Mouse (Mus musculus): ENCODE data around the gene Flot2. TPM values are rescaled to one million over a fixed set of nuclear protein-coding genes. Genes with fewer than 3 reads are reported as not detected.
"Not testable (repeated sequence)": the region's sequence is repeated elsewhere in the genome, so short reads cannot be mapped to it uniquely, and the experiment has no call there.

Flot2 gene
- polyA plus RNA-seq, 1 experiment from 2014 or later, result 104 TPM

- H3K9me3 ChIP-seq, result no peaks in the 10 kb centered on the region
- 95% methylated on average over 23 of the region's 23 CpGs for WGBS
- H3K4me2 ChIP-seq, result 0 out of 2 replicates have a peak overlapping the region, but pooled peaks have one; percentile 12
- H3K4me1 ChIP-seq (replicated peaks), result peaks cover 53% of the 10 kb centered on the region
- no peaks in the 10 kb centered on the region for H3K27me3 ChIP-seq
- peaks cover 26% of the 10 kb centered on the region for H3K36me3 ChIP-seq
- no peak for ATAC-seq (ENCODE audit: low read depth)
- no peak overlapping the region for H3K9ac ChIP-seq
- H3K27ac ChIP-seq (replicated peaks), result no peak overlapping the region
- no peak overlapping the region for H3K4me3 ChIP-seq
These were observed 3.7 kb upstream of the Flot2 start for GRCm38 (mm10) chr11:78033931-78034617.

DNA sequence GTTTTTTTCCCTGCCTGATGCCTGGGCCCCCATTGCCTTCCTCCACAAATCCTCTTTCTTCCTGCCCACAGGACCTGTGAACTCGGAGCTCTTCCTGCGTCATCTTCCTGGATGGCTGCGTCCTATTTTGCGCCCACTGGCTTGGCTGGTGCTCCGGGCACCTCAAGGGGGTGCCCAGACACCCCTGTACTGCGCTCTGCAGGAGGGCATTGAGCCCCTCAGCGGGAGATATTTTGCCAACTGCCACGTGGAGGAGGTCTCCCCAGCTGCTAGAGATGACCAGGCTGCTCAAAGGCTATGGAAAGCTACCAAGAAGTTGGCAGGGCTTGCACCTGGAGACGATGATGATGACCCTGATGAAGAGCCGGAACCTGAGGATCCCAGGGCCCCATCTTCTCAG, 940 bp upstream of the Flot2 start:
- Histone ChIP-seq H3K27ac (replicated peaks) (no peak overlapping the region), H3K4me3 (no peak overlapping the region), H3K36me3 (peaks cover 28% of the 10 kb centered on the region), H3K4me2 (no peak overlapping the region), H3K9ac (no peak overlapping the region), H3K9me3 (no peaks in the 10 kb centered on the region), H3K27me3 (no peaks in the 10 kb centered on the region), H3K4me1 (replicated peaks) (peaks cover 47% of the 10 kb centered on the region)
- ATAC-seq (ENCODE audit: low read depth), result no peak
- 88% methylated on average over 10 of the region's 10 CpGs for WGBS

- H3K9me3 ChIP-seq, result no peaks in the 10 kb centered on the region
- H3K4me1 ChIP-seq (replicated peaks), result peaks cover 32% of the 10 kb centered on the region
- H3K36me3 ChIP-seq, result peaks cover 24% of the 10 kb centered on the region; the same call in 1 of the 2 replicates
- no peak overlapping the region for H3K4me3 ChIP-seq
- WGBS, result 70% methylated on average over 2 of the region's 2 CpGs
- H3K27me3 ChIP-seq, result no peaks in the 10 kb centered on the region
- no peak overlapping the region for H3K9ac ChIP-seq
- no peak overlapping the region for H3K4me2 ChIP-seq
- H3K27ac ChIP-seq (replicated peaks), result no peak overlapping the region
- no peak for ATAC-seq (ENCODE audit: low read depth)
These were observed 3.1 kb downstream of the Flot2 start for GRCm38 (mm10) chr11:78040878-78041277.

- not testable (repeated sequence) for H3K27ac ChIP-seq (replicated peaks); H3K9me3 ChIP-seq; H3K9ac ChIP-seq; H3K27me3 ChIP-seq; ATAC-seq (ENCODE audit: low read depth); H3K4me3 ChIP-seq; H3K4me2 ChIP-seq
- peaks cover 25% of the 10 kb centered on the region for H3K4me1 ChIP-seq (replicated peaks)
- 93% methylated on average over 4 of the region's 4 CpGs for WGBS
- H3K36me3 ChIP-seq, result peaks cover 24% of the 10 kb centered on the region
These were observed 4.6 kb downstream of the Flot2 start for GRCm38 (mm10) chr11:78042290-78042870.

GRCm38 (mm10) chr11:78044758-78045251, 7.1 kb downstream of the Flot2 start:
- H3K4me3 ChIP-seq, result no peak overlapping the region

DNA sequence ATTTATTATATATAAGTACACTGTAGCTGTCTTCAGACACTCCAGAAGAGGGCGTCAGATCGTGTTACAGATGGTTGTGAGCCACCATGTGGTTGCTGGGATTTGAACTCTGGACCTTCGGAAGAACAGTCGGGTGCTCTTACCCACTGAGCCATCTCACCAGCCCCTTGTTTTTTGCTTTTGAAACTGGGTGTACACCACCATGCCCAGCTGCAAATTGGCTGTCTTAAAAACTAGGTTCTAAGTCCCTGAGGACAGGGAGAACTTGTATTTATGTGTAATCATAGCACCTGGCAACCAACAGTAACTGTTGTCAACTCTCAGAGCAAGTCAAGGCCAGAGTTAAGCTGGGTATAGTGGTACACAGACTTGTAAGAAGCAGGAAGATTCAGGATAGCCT, 10.9 kb downstream of the Flot2 start:
- H3K9me3 ChIP-seq; H3K27me3 ChIP-seq; ATAC-seq (ENCODE audit: low read depth); H3K4me3 ChIP-seq; H3K27ac ChIP-seq (replicated peaks); H3K9ac ChIP-seq; H3K4me2 ChIP-seq; H3K4me1 ChIP-seq (replicated peaks): not testable (repeated sequence)
- peaks cover 41% of the 10 kb centered on the region for H3K36me3 ChIP-seq
- 95% methylated on average over 4 of the region's 4 CpGs for WGBS

More at GRCm38 (mm10) chr11:78044758-78045251, 7.1 kb downstream of the Flot2 start:
- Histone ChIP-seq H3K27ac (replicated peaks) (no peak overlapping the region), H3K27me3 (no peaks in the 10 kb centered on the region), H3K9ac (no peak overlapping the region), H3K36me3 (peaks cover 30% of the 10 kb centered on the region), H3K4me2 (no peak overlapping the region), H3K9me3 (no peaks in the 10 kb centered on the region), H3K4me1 (replicated peaks) (peaks cover 7% of the 10 kb centered on the region)
- 85% methylated on average over 5 of the region's 5 CpGs for WGBS
- 0 out of 2 replicates have a peak, but pooled peaks have one; percentile 36 for ATAC-seq (ENCODE audit: low read depth)

GRCm38 (mm10) chr11:78053078-78053477, 15.3 kb downstream of the Flot2 start:
- H3K27me3 ChIP-seq, result no peaks in the 10 kb centered on the region
- ATAC-seq (ENCODE audit: low read depth), result no peak
- WGBS, result 88% methylated on average over 8 of the region's 8 CpGs
- peaks cover 78% of the 10 kb centered on the region for H3K36me3 ChIP-seq
- H3K9ac ChIP-seq, result no peak overlapping the region
- H3K9me3 ChIP-seq, result no peaks in the 10 kb centered on the region
- no peak overlapping the region for H3K27ac ChIP-seq (replicated peaks)
- H3K4me2 ChIP-seq, result no peak overlapping the region
- no peaks in the 10 kb centered on the region for H3K4me1 ChIP-seq (replicated peaks)
- no peak overlapping the region for H3K4me3 ChIP-seq

GRCm38 (mm10) chr11:78056946-78057345, 19.2 kb downstream of the Flot2 start:
- no peaks in the 10 kb centered on the region for H3K4me1 ChIP-seq (replicated peaks)
- no peaks in the 10 kb centered on the region for H3K27me3 ChIP-seq
- 84% methylated on average over 8 of the region's 8 CpGs for WGBS
- no peak overlapping the region for H3K27ac ChIP-seq (replicated peaks)
- no peaks in the 10 kb centered on the region for H3K9me3 ChIP-seq
- H3K4me3 ChIP-seq, result no peak overlapping the region
- H3K4me2 ChIP-seq, result no peak overlapping the region
- H3K9ac ChIP-seq, result no peak overlapping the region
- no peak for ATAC-seq (ENCODE audit: low read depth)
- peaks cover 73% of the 10 kb centered on the region for H3K36me3 ChIP-seq

- peaks cover 50% of the 10 kb centered on the region for H3K36me3 ChIP-seq
These were observed 22.4 kb downstream of the Flot2 start for GRCm38 (mm10) chr11:78059833-78060757.

GRCm38 (mm10) chr11:78062563-78062962, 24.8 kb downstream of the Flot2 start:
- Histone ChIP-seq H3K9ac (no peak overlapping the region), H3K4me2 (no peak overlapping the region), H3K36me3 (peaks cover 26% of the 10 kb centered on the region), H3K9me3 (no peaks in the 10 kb centered on the region), H3K4me3 (no peak overlapping the region), H3K4me1 (replicated peaks) (no peaks in the 10 kb centered on the region), H3K27ac (replicated peaks) (no peak overlapping the region), H3K27me3 (no peaks in the 10 kb centered on the region)
- ATAC-seq (ENCODE audit: low read depth), result no peak
- WGBS, result 87% methylated on average over 1 of the region's 1 CpGs

More at GRCm38 (mm10) chr11:78059833-78060757, 22.4 kb downstream of the Flot2 start:
- Histone ChIP-seq H3K27me3 (no peaks in the 10 kb centered on the region), H3K9ac (no peak overlapping the region; the same call in none of the 2 replicates), H3K9me3 (no peaks in the 10 kb centered on the region), H3K27ac (replicated peaks) (no peak overlapping the region), H3K4me3 (no peak overlapping the region), H3K4me2 (no peak overlapping the region), H3K4me1 (replicated peaks) (no peaks in the 10 kb centered on the region)
- WGBS, result 58% methylated on average over 9 of the region's 9 CpGs
- peak; percentile 79 for ATAC-seq (ENCODE audit: low read depth)

- Histone ChIP-seq H3K36me3 (0 out of 2 replicates have a peak, but pooled peaks cover 2% of the 10 kb centered on the region), H3K9me3 (no peaks in the 10 kb centered on the region), H3K9ac (no peak overlapping the region), H3K4me2 (no peak overlapping the region), H3K27me3 (no peaks in the 10 kb centered on the region), H3K27ac (replicated peaks) (no peak overlapping the region), H3K4me1 (replicated peaks) (no peaks in the 10 kb centered on the region), H3K4me3 (no peak overlapping the region)
- no peak for ATAC-seq (ENCODE audit: low read depth)
- 59% methylated on average over 2 of the region's 2 CpGs for WGBS
These were observed 28.2 kb downstream of the Flot2 start for GRCm38 (mm10) chr11:78065906-78066305.

- Histone ChIP-seq H3K4me2 (no peak overlapping the region), H3K4me3 (no peak overlapping the region), H3K27ac (replicated peaks) (no peak overlapping the region), H3K4me1 (replicated peaks) (no peaks in the 10 kb centered on the region), H3K9ac (no peak overlapping the region), H3K36me3 (peaks cover 5% of the 10 kb centered on the region; the same call in 1 of the 2 replicates), H3K27me3 (no peaks in the 10 kb centered on the region), H3K9me3 (no peaks in the 10 kb centered on the region)
- WGBS, result 70% methylated on average over 2 of the region's 2 CpGs
- ATAC-seq (ENCODE audit: low read depth), result no peak
These were observed 28.9 kb downstream of the Flot2 start for GRCm38 (mm10) chr11:78066641-78067040.
